ENCODE assay signal across 1 mouse cellular context in the genomic region with DNA sequence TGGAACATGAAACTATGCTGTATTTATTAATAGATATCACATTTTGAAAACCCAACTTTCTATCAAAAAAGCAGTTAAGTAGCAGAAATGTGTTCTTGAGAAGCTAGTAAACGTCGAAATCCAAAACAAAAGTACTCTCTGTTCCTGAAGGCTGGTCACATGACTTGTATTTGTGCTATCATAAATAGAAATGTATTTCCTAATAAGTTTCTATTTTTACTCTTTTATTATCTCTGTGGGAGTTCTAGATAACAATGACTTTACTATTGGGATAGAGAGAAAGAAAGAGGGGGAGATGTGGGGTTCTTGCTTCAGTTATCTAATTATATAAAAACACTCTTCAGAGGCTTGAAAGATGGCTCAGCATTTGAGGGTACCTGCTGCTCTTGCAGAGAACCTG.
A peak's percentile ranks its signal among the peaks of the same experiment; 100 is the strongest.
TF ChIP-seq lines count a peak whose summit lies in the region.

No protein-coding gene starts in this region.

TF ChIP-seq in MEL, 35 proteins besides CTCF, POLR2A, EP300 and RAD21 (continued from another document):
- TF ChIP-seq TBP (IDR thresholded peaks at IDR 0.05; ENCODE audit: low read depth, low read length) (no peak), JUND (IDR thresholded peaks at IDR 0.05; ENCODE audit: low read depth, low read length) (no peak), BHLHE40 (IDR thresholded peaks at IDR 0.05; ENCODE audit: borderline replicate concordance, low read depth, low read length) (0 out of 2 replicates have a peak, but pooled peaks have one; percentile 40), CHD1 (IDR thresholded peaks at IDR 0.05; ENCODE audit: low read depth, low read length) (no peak), MAZ (IDR thresholded peaks at IDR 0.05; ENCODE audit: low read depth, low read length) (no peak), UBTF (IDR thresholded peaks at IDR 0.05; ENCODE audit: borderline replicate concordance, insufficient read depth, low read depth, low read length) (no peak)
